Mouse (Mus musculus) testis, adult 2 months (tissue): Measurements from ENCODE around the gene Rtn4r.

Source experiments
- CTCF ChIP-seq: fragments of 200-500 bp; IDR thresholded peaks from 2 replicates; pipeline ENCODE4 v1.5.1; 2012; ENCODE audit warnings: low read depth, mild to moderate bottlenecking, inconsistent platforms, low read length, moderate library complexity; ENCODE audit not compliant: control insufficient read depth, insufficient read depth, insufficient replicate concordance
- POLR2A ChIP-seq: fragments of 200-500 bp; IDR thresholded peaks from 2 replicates; pipeline ENCODE4 v1.6.1; 2012; ENCODE audit warnings: low read depth, mild to moderate bottlenecking, inconsistent platforms, low read length, moderate library complexity; ENCODE audit not compliant: control insufficient read depth

- TF ChIP-seq CTCF (no peak), POLR2A (no peak)
These were observed 27.2 kb downstream of the Rtn4r start for GRCm38 (mm10) chr16:18154521-18155171.
